ENCODE assay signal across 35 mouse cellular contexts in the genomic region with DNA sequence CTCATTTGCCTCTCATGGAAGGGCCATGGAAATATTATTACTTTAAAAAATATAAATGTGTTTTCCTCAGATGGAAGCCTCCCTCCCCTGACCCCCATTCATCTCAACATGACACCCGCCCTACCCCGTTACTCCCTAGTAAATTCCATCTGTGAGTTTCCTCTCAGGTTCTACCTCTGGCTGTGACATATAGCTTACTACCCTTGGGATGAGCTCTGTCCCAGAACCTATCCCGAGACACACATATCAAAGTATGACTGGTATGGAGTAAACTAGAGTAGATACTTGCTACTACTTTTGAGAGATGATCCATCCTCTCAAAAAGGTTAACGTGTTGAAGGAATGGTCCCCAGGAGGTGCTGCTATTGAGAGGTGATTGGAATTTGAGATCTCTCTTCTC.
"Had no signal": no experiment of that assay in that cellular context is flagged by ENCODE, and none has a peak within 500 bp of the region (broad histone marks: within the 10 kb centered on the region; RNA-seq: fewer than 3 reads in every experiment).

No protein-coding gene starts in this region.

- H3K27ac ChIP-seq: heart, embryonic 10.5 days; heart, embryonic 13.5 days; heart, embryonic 15.5 days; hindbrain, embryonic 10.5 days; hindbrain, embryonic 12.5 days; hindbrain, embryonic 13.5 days; hindbrain, embryonic 14.5 days; hindbrain, embryonic 15.5 days; hindbrain, postnatal 0 days; intestine, embryonic 15.5 days; kidney, embryonic 15.5 days; kidney, postnatal 0 days; layer of hippocampus, adult 2 months had no signal

- H3K4me2 ChIP-seq: heart, embryonic 11.5 days; heart, embryonic 12.5 days; heart, embryonic 13.5 days; heart, embryonic 15.5 days; hindbrain, embryonic 12.5 days; hindbrain, embryonic 13.5 days; hindbrain, embryonic 14.5 days; hindbrain, embryonic 15.5 days; intestine, embryonic 15.5 days; kidney, embryonic 15.5 days had no signal

- H3K4me3 ChIP-seq: heart, embryonic 10.5 days; heart, embryonic 12.5 days; heart, embryonic 13.5 days; heart, embryonic 15.5 days; hindbrain, embryonic 10.5 days; hindbrain, embryonic 12.5 days; hindbrain, embryonic 13.5 days; hindbrain, embryonic 15.5 days; intestine, embryonic 15.5 days; kidney, embryonic 15.5 days; layer of hippocampus, adult 2 months had no signal

- DNase-seq: heart, postnatal 10 days; heart, postnatal 14 days; heart, postnatal 36 days; heart, postnatal 4 days; kidney, adult 11 months; kidney, adult 18-20 months; kidney, adult 2 months; kidney, adult 8-10 months; kidney, adult 9 months; kidney, postnatal 10 days; kidney, postnatal 14 days; kidney, postnatal 25 days; kidney, postnatal 36 days; kidney, postnatal 4 days; layer of hippocampus, adult 9-11 months; layer of hippocampus, postnatal 36 days had no signal

- ATAC-seq: hindbrain, embryonic 16.5 days; hindbrain, postnatal 0 days; inflammation-experienced regulatory T-cells, adult 6 months; intestine, embryonic 15.5 days; intestine, embryonic 16.5 days; intestine, postnatal 0 days had no signal

- H3K9me3 ChIP-seq: heart, embryonic 10.5 days; heart, embryonic 12.5 days; heart, embryonic 13.5 days; heart, embryonic 15.5 days; hindbrain, embryonic 10.5 days; hindbrain, embryonic 12.5 days; hindbrain, embryonic 13.5 days; hindbrain, embryonic 15.5 days; intestine, embryonic 15.5 days; kidney, embryonic 15.5 days had no signal

- H3K9ac ChIP-seq: heart, embryonic 12.5 days; heart, embryonic 13.5 days; heart, embryonic 15.5 days; hindbrain, embryonic 12.5 days; hindbrain, embryonic 13.5 days; hindbrain, embryonic 14.5 days; hindbrain, embryonic 15.5 days; intestine, embryonic 15.5 days; kidney, embryonic 15.5 days had no signal

- H3K4me1 ChIP-seq: hindbrain, embryonic 10.5 days; hindbrain, embryonic 12.5 days; hindbrain, embryonic 13.5 days; hindbrain, embryonic 15.5 days; intestine, embryonic 15.5 days had no signal

- H3K36me3 ChIP-seq: heart, embryonic 10.5 days; heart, embryonic 12.5 days; heart, embryonic 13.5 days; heart, embryonic 15.5 days; hindbrain, embryonic 10.5 days; hindbrain, embryonic 12.5 days; hindbrain, embryonic 13.5 days; hindbrain, embryonic 15.5 days; intestine, embryonic 15.5 days; kidney, embryonic 15.5 days had no signal

- H3K27me3 ChIP-seq: heart, embryonic 12.5 days; heart, embryonic 13.5 days; heart, embryonic 15.5 days; hindbrain, embryonic 12.5 days; hindbrain, embryonic 13.5 days; hindbrain, embryonic 15.5 days; intestine, embryonic 15.5 days; kidney, embryonic 15.5 days had no signal
